Comparison of ENCODE assay signal across 8 mouse cellular contexts in genomic region chr10:123195961-123196834, GRCm38 (mm10). TPM values are rescaled to one million over a fixed set of nuclear protein-coding genes. Genes with fewer than 3 reads are reported as not detected.
DNase-seq lines count a peak whose midpoint lies in the region; ATAC-seq and TF ChIP-seq lines count a peak whose summit lies in the region.

No protein-coding gene starts in this region.

- peak; percentile 33 for DNase-seq in kidney, adult 11 months
- DNase-seq in kidney, adult 18-20 months, result no peak
- peak; percentile 60 for DNase-seq in adipocyte (ENCODE audit: low spot score)
- DNase-seq in naive thymus-derived CD4-positive, alpha-beta T cell, adult 2 months (ENCODE audit: low read depth), result peak; percentile 79
- DNase-seq in thymus, adult 2 months, result peak; percentile 63

- TF ChIP-seq CTCF in thymus, adult 2 months (IDR thresholded peaks at IDR 0.05; ENCODE audit: borderline replicate concordance, control insufficient read depth, extremely low read depth, insufficient read depth, low read length, poor library complexity), result no peak

- H3K27ac ChIP-seq in hindbrain, embryonic 16.5 days (ENCODE audit: low read depth, low read length), result peak overlapping the region; percentile 97
- peak overlapping the region; percentile 96 for H3K27ac ChIP-seq in liver, embryonic 12.5 days
- peak overlapping the region; percentile 69 for H3K27ac ChIP-seq in thymus, adult 2 months (ENCODE audit: control insufficient read depth, insufficient read depth, low read length)

- no peaks in the 10 kb centered on the region for H3K36me3 ChIP-seq in hindbrain, embryonic 16.5 days (ENCODE audit: control insufficient read depth, insufficient read depth, low read length)
- no peaks in the 10 kb centered on the region for H3K36me3 ChIP-seq in liver, embryonic 12.5 days
- H3K36me3 ChIP-seq in thymus, adult 2 months (ENCODE audit: control insufficient read depth, insufficient read depth, low read length), result no peaks in the 10 kb centered on the region

- peak overlapping the region; percentile 92 for H3K9ac ChIP-seq in hindbrain, embryonic 16.5 days (ENCODE audit: low read depth, low read length)
- H3K9ac ChIP-seq in liver, embryonic 12.5 days, result peak overlapping the region; percentile 99

- H3K4me3 ChIP-seq in hindbrain, embryonic 16.5 days (ENCODE audit: low read length), result peak overlapping the region; percentile 90
- H3K4me3 ChIP-seq in liver, embryonic 12.5 days, result peak overlapping the region; percentile 98
- peak overlapping the region; percentile 74 for H3K4me3 ChIP-seq in thymus, adult 2 months (ENCODE audit: control insufficient read depth, insufficient read depth, low read length)

- ATAC-seq in erythroid progenitor cell, adult 5-6 weeks (replicated peaks; ENCODE audit: low FRiP score, poor library complexity, severe bottlenecking), result peak; percentile 68
- ATAC-seq in hindbrain, embryonic 16.5 days, result peak; percentile 61
- ATAC-seq in liver, embryonic 12.5 days, result peak; percentile 76

- peak overlapping the region; percentile 77 for H3K4me2 ChIP-seq in hindbrain, embryonic 16.5 days (ENCODE audit: low read length)
- peak overlapping the region; percentile 87 for H3K4me2 ChIP-seq in liver, embryonic 12.5 days

- WGBS in hindbrain, embryonic 16.5 days, result under 1% methylated on average over 57 of the region's 66 CpGs
- WGBS in liver, embryonic 12.5 days (ENCODE audit: insufficient replicate concordance), result under 1% methylated on average over 60 of the region's 66 CpGs
- 2% methylated on average over 61 of the region's 66 CpGs for WGBS in thymus, adult 2 months

- peaks cover 7% of the 10 kb centered on the region for H3K4me1 ChIP-seq in hindbrain, embryonic 16.5 days (ENCODE audit: control insufficient read depth, insufficient read depth, low read depth, low read length)
- H3K4me1 ChIP-seq in liver, embryonic 12.5 days, result peaks cover 65% of the 10 kb centered on the region
- H3K4me1 ChIP-seq in thymus, adult 2 months (replicated peaks; ENCODE audit: control insufficient read depth, insufficient read depth, low read length), result peaks cover 2% of the 10 kb centered on the region; the same call in 1 of the 2 replicates

- no peaks in the 10 kb centered on the region for H3K27me3 ChIP-seq in hindbrain, embryonic 16.5 days (replicated peaks; ENCODE audit: control insufficient read depth, insufficient read depth, low read length)
- no peaks in the 10 kb centered on the region for H3K27me3 ChIP-seq in liver, embryonic 12.5 days (replicated peaks)
- no peaks in the 10 kb centered on the region for H3K27me3 ChIP-seq in thymus, adult 2 months (ENCODE audit: control insufficient read depth, insufficient read depth, low read length)

- 0 out of 2 replicates have a peak, but pooled peaks have one; percentile 19 for TF ChIP-seq POLR2A in thymus, adult 2 months (IDR thresholded peaks at IDR 0.05; ENCODE audit: control insufficient read depth, extremely low read depth, insufficient read depth, low read length, poor library complexity)

- no peaks in the 10 kb centered on the region for H3K9me3 ChIP-seq in hindbrain, embryonic 16.5 days (ENCODE audit: control insufficient read depth, low read length)
- H3K9me3 ChIP-seq in liver, embryonic 12.5 days (replicated peaks), result no peaks in the 10 kb centered on the region

RNA-seq across cellular contexts. Expression of gene Usp15, which starts 0.6 kb away (rescaled TPM):
- total RNA-seq in erythroid progenitor cell, adult 5-6 weeks (2015; ENCODE audit: low replicate concordance), result 405 and 417 TPM in 2 replicates
- 704 and 813 TPM in 2 replicates for total RNA-seq in erythroid progenitor cell, adult 5-6 weeks (2017; ENCODE audit: low replicate concordance)
- 64.8 and 67.1 TPM in 2 replicates for polyA plus RNA-seq in hindbrain, embryonic 16.5 days (2015; fragmentation: Nextera tagmentation; extraction: Ambion mirVana)
- polyA plus RNA-seq in liver, embryonic 12.5 days (2016; fragmentation: Nextera tagmentation; extraction: Ambion mirVana), result 114 and 115 TPM in 2 replicates
- polyA plus RNA-seq in thymus, adult 2 months (2012; rRNA removed), result 11.7 and 14.7 TPM in 2 replicates
